Mouse (Mus musculus): ENCODE data around the gene Pnma1.

Pnma1 gene

DNA sequence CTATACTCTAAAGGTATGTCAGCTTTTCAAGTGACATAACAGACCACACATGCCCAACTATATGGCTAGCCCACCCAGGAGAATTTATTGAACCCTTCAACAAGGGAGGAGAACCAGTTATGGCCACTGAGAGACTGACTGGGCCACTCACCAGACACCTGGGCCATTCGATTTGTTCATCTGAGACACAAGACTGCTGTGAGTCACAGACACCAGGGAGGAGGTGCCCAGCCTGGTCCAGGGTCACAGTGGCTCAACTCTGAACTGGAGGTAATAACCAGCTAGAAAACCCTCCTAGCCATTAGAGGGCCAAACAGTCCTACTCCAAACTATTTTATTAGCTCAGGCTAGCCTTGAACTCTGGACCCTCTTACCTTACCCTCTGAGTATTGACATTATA, 29.8 kb upstream of the Pnma1 start:
- no peak for DNase-seq

DNA sequence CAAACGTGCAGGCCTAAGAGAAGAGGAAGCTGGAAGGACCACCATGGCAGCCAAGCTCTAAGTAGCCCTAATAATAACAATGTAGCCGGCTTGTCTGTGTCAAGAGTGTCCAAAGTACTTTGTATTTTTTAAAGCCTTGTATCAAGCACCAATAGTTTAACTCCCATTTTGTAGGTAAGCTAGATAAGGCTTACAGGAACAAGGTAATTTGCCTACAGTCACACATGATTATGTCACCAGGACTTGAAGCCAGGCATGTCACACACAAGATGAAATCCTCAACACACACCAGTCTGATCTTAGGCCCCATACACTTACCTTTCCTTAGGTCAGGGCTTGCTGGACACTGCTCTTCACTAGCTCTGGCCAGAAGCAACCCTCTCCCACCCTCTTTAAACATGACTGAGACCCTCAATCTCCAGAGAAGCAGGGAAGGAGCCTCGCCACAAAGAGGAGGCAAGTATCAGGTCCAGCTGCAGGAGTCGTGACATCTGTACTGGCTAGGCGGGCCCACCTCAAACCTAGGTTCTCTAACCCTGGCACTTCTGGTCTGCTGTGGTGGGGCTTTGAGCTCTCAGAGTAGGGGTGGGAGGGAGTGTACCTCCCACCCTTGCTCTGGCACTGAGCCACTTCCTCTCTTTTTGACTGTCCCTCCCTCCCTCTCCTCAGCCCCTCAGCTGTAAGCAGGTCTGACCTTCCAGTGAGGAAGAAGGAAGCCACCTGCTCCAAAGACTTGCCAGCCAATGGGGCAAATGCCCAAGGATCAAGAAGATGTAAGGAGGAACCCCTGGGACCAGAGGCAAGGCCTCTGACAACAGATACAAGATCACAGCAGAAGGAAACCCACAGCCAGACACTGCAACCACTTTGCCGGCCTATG, 28.8 kb upstream of the Pnma1 start:
- DNase-seq: peak; percentile 70

DNA sequence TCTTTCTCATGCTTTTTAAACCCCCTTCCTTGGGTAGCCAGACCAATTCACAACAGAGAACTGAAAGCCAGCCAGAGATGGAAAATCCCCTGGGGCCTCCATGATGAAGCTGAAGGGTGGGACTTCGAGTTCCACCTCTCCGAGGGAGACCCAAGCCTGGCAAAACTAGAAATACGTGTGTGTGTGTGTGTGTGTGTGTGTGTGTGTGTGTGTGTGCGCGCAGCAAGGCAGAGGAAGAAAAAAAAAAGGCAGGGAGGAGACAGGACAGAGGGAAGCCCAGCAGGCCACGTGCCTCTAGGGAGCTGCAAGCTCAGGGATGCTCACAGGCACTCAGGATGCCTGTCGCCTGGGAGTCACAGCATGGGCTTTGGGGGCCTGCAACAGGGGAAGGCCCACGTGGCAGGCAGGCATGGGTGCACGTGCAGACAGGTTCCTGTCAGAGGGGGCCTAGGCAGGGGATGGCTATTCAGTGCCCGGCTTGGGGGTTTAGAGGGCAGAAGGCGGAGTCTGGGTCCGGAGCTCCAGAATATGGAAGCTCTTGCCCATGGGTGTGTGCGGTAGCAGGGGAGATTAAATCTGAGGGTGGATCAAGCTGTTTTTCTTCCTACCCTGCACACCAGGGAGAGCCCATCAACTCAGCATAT, 28.0 kb upstream of the Pnma1 start:
- peak; percentile 70 for DNase-seq

DNA sequence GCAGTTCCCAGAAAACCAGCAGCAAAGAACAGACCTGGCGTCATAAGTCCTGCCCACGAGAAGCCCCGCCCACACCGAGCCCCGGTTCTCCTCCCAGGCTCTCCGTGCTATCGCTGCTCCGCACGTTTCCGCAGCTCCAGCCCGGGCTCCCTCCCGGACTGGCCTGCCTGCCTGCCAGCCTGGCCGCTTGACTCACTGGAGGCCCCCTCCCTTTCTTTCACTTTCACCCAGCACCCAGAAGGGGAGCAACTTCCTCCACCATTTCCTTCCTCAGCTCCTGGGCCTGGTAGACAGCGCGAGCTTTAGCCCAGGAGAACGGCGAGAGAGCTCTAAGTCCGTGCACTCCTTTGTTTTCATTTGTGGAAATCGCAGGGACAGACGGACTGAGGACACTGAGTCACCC, 27.4 kb upstream of the Pnma1 start:
- peak; percentile 85 for DNase-seq

DNA sequence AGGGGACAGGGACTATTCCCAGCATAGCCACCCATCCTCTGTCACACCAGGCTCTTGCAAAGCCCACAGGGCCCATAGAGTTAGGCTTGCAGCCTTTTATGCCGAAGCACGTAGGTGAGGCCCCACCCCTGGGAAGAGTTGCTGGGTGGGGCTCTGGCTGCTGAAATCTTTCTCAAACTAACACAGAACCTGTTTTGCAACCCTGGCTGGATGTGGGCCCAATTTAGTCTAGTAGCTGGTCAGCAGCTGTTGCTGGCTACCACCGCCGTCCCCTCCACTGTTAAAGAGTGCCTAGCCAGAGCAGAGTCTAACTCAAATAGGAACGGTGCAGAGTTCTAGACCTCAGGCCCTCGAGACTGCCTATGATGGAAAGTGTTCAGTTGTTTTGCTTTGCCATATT, 26.6 kb upstream of the Pnma1 start:
- DNase-seq: no peak

DNA sequence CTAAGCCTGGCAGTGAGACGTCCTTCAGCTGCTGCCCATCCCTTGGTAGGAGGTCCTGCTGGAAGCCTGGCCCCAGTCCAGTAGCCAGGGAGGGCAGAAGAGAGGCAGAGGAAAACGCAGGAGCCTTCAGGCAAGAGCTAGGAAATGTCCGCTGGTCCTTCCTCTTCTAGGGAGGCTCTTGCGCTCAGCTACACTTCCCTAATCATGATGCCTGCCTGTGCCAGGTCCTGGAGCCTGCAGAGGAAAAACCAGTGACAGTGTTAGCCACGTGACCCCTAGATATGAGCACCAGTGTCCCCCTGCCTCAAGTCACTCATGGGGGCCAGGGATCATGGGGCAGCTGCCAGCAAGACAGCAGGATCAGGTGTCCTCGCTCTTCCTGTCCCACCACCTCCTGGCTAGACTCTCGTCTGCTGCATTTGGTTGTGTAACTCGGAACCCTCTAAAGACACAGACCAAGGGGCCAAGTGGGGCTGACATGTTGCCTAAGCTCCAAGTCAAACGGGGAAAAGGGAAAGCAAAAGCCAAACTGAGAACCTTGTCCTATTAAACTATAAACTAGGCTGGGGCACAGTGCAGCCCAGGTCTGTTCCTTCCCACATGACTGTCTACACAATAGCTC, 26.0 kb upstream of the Pnma1 start:
- no peak for DNase-seq

DNA sequence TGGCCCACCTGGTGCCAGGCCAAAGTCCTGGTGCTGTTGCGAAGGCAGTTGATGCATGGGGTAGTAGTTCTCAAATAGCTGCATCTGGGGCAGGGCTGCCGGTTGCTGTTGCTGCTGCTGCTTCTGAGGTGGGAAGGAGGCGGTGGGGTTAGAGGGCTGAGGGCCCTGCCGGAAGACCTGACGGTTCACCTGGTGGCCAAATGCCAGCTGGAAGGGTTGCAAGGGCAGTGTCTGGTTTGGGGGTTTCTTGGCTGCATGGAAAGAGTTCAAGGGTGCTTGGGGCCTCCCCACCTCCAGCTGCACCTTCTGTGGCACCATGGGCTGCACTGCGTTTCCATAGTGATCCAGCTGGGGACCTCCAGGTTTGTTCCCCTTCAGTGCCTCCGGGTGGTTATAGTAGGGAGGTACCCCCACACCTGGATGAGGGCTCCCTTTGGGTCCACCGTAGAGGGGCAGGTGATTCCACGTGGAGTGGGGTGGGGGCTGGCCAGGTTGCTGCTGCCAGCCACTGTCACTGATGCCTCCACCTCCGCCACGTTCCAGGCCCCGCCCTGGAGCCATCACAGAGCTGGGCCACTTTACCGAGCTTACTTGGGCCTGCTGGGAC, 25.1 kb upstream of the Pnma1 start:
- no peak for DNase-seq

DNA sequence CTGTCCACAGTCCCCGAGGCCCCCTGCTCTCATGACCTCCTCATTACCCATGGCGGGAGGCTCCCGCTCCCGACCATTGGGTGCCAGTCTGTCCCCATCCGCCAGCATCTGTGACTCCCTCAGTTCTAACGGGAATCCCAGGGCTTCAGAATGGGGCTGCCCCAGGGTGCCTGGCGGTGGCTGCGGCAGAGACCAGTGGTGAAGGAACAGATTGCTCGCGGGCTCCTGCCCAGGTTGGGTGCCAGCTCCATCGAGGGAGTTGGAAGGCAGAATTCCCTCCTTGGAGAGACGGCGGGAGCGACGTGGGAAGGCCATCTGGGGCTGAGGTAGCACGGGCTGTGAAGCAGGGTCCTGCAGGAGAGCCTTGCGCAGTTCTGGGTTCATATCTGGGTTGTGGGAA, 24.6 kb upstream of the Pnma1 start:
- no peak for DNase-seq

DNA sequence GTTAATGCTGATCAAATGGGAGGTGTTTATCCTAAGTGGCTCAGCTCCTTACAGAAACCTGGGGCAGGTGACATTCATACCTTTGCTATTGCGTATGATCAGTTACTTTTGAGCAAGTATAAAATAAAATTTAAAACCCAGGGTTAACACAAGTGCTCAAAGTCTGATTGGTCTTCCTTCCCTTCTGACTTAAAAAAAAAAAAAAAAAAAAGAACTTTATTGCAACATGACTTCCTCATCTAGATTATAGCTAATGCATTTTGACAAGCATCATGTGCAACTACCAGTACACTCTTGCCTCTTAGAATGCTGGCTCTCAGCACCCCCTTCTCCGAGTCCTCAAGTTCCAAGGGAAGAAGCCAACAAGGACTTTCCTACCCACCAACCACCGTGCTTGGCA, 23.9 kb upstream of the Pnma1 start:
- no peak for DNase-seq

DNA sequence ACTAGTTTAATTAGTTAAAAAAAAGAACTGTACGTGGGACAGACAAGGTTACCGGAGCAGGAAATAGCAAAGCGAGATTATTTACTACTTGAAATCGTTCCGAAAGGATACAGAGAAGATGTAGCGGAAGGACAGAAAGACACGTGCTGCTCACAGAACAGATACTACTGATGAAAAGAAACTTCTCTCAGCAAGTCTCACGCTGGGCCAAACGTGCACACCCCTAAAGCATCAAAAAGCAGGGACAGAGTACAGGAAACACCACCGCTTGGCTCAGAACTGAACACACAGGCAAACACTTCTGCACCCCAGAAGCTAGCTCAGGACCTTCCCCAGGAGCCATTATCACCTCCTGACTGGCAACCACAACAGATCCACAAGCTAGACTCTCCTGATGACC, 22.3 kb upstream of the Pnma1 start:
- no peak for DNase-seq

DNA sequence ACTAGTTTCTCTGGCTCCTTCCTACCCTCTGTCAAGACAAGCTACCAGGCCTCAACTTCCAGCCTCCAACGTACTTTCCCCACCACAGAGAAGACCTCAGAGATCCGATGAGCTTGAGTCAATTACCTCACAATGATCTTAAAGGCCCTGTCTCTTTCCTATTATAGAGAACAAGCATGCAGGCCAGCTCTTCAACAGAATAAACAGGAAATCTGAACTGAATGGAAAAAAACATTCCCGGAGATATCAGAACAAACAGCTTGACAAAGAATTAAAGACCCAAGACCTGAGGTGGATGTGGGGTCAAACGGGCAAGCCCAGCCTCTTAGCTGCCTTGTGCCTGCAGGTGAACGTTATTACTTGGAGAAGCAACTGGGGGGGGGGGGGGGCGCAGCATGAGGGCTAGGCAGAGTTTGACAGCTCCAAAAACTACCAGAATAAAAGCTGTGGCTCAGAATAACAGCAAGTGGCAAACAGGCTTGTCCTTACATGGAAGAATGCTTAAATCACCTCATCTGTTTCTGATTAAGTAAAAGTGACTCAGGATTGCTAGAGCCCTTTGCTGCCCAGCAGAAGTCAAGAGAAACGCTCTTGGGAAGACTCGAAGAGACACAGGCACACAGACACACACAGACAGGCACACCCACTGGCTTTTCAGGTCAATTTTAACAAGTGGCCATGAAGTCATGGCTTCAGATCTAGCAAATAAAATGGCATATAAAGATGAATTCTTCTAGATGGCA, 17.5 kb upstream of the Pnma1 start:
- no peak for DNase-seq

DNA sequence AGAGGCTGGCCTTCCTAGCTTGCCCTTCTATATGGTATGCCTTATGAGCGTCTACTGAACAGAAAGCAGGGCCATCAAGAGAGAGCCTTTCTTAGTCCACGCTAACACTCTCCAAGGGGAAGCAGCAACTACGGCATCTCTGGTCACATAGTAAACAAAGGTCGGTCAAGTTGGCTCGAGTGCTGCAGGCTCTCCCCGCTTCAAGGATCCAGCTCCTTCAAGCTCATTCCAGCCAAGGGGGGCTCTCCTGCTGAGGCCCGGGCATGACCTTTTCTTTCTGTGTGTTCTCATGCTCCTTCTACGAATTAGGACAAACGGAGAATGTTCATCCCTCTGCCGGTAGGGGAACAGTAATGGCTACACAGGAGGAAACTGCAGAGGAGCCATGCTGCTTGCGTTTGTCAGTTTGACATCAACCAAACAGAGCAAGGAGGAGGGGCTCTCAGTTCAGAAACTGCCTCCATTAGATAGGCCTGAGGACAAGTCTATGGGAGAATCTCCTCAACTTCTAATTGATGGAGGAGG, 15.4 kb upstream of the Pnma1 start:
- DNase-seq: no peak

DNA sequence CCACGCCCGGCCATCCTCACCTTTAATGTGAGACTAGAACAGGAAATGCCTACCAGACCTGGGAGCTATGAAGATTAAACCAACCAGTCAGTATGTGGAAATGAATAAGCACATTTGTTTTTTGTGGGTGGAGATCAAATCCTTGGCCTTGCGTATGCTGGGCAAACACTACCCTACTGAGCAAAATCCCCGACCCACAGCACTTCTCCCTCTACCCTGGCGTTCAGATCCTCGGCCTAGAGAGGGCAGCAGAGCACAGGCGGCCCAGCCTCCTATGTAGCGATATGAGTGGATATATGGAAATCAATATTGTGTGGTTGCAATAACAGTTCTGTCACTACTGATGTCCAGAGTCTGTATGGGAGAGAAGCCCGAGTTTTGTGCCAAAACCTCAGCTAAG, 14.8 kb upstream of the Pnma1 start:
- peak; percentile 67 for DNase-seq

DNA sequence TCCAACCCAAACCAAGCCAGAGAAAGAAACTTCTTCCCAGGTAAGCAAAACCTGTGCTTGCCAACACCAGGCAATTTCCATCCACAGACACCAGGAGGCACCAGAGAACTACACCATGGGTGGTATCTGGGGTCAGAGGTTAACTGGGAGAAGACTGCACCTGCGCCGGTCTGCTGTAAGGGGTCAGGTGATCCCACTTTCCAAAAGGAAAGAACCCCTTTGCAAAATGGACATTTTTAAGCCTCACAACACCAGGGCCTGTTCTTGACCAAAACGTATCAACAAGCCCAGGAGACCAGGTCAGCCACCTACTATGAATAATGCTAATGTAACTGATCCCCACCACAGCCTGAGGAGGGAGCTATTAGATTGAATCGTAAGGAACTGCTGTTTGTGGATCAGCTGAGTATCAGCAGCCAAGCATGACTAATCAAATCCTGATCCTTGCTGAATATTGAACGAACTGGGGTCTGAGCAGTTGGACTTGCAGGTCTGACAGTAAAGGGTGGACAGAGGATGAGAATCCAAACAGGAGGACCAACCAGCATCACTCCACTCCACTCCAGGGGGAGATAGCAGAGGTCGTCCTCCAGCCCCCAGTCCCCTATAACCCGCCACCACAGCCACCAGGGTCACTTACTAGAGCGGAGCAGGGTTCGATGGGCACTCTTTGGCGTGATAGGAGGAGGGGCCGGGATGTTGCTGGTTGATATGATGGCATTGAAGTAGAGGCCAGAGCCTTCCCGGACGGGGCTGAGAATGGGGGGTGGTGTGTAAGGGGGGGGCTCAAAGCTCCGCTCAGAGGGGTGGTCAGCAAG, 13.5 kb upstream of the Pnma1 start:
- peak; percentile 64 for DNase-seq

DNA sequence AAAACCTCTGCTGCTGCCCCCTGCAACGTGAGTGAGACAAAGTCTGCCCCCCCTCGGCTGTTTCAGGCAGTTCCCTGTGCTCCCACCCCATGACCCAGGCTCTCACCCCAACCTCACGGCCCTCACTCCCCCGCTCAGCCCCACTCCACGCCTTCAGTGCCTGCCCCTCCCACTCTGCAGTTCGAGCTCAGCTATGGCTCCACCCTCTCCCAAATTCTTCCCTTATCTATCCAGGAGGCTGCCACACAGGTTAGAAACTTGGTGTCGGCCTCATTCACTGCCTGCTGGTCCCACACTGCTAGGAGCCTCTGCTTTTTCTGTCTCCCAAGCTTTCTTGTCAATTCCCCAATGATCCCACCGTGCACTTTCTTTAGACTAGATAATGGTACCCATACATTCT, 12.8 kb upstream of the Pnma1 start:
- no peak for DNase-seq

DNA sequence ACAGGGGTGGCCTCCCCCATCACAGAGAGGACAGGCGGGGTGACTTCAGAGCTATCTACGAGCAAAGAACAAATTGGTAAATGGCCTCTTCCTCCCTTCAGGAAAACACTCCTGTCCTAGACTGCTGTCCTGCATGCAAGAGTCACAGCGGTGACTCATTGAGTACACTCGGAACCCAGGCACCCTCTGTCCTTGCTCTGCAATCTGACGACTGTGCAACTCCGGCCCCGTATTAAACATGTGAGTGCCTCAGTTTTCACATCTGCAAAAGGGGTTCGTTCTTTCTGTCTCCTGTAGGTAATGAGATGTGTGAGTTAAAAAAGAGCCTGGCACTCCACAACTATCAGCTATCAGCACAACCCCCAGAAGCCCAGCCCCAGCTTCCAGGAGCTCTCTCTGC, 12.2 kb upstream of the Pnma1 start:
- no peak for DNase-seq

DNA sequence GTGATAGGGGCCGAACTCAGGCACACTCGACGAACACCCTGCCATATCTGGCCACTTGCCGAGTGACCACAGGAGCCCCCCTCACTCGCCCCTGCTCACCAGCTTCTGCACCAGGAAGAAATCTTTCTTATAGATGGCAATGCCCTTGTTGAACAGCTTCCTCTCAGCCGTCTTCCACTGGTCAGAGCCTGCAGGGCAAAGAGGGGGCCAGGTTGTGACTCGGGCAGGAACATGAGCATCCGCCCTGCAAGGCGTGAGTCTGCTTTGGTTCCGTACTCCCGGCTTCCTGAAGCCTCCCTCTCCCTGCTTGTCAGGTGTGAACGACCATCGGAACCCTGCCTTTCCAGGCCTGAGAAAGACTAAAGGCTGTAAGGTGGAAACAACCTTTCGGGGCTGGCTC, 9.9 kb upstream of the Pnma1 start:
- no peak for DNase-seq

DNA sequence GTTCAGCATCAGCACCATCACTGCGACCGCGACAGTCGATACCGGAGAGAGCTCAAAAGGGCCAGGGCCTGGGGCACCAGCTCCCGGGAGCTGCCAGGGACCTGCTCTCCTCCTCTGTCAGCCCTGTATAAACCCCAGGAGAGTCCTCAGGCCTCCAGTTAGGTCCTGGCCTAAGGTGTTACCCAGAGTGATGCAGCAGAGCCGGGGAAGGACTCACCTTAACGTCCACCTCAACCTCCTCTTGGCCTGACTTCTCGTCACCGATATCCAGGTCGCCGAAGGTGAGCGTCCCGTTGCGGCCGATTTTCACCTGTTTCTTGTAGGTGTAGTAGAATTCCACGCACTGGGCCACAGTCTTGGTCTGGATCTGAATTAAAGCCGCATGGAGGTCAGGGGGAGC, 7.9 kb upstream of the Pnma1 start:
- DNase-seq: no peak

DNA sequence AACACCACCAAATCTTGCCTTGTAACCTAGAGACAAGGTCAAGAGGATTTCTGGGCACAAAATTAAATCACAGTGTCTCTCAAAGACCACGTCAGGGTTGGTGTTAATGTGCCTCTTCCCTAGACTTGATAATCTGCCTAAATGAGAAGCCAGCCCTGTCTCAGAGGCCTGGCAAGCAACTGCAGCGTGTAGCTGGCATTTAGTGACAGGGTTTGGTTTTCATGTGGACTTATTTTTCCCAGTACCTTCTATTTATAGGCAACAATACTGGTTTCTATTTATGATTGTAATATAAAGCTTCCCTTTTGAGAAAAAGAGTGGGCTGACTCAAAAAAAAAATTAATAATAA, 7.2 kb upstream of the Pnma1 start:
- DNase-seq: no peak

DNA sequence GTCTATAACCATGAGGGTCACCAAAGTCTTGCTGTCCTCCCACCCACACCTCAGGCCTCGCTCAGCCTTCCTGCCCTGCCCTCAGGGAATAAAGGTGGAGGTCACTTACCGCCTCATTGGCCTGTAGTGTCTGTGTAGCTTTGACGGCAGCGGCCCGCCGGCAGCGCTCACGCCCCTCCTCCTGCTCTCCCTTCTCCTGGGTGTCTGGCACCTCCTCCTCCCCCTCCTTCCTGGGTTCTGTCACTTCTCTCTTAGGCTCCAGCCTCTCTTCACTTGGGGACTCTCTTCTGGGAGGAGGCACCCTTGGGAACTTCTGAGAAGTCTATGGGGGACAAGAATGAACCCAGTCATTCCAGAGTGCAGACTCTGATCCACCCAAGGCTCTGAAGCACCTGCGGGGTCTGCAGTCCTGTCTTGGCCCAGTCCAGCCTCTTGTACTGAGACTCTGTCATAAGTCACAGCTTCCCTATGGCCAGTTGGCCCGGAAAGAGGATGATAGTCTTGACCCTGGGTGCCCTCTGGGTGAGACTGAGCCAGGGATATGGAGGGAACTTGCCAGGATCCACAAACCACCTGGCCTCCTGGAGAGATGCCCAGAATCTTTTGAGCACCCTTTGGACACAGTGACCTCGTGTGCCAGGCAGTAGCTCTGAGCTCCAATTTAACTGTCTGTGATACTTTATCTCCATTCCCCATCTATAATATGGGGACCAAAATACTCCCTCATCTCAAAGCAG, 6.7 kb upstream of the Pnma1 start:
- DNase-seq: no peak

DNA sequence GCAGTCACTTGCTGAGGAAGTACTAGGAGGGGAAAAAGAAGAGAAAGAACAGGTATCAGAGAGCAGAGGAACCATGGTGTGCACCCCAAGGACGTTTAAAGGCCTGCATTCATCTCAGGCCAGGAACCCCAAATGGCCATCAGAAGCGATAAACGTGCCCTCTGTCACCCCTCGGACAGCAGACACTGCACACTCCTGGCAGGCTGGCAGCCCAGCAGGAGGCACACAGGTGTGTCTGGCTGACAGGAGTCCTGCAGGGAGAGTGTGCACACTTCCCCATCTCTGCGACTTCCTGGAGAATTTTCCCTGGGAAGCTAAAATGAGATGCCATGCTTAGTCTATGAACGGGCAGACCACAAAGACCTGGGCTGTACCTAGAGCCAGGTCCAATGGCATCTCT, 5.1 kb upstream of the Pnma1 start:
- no peak for DNase-seq
